Mouse (Mus musculus): ENCODE data around the gene Rph3al. TPM values are rescaled to one million over a fixed set of nuclear protein-coding genes. Genes with fewer than 3 reads are reported as not detected.

The Rph3al gene
- total RNA-seq, 1 experiment = 0.71 TPM

DNA sequence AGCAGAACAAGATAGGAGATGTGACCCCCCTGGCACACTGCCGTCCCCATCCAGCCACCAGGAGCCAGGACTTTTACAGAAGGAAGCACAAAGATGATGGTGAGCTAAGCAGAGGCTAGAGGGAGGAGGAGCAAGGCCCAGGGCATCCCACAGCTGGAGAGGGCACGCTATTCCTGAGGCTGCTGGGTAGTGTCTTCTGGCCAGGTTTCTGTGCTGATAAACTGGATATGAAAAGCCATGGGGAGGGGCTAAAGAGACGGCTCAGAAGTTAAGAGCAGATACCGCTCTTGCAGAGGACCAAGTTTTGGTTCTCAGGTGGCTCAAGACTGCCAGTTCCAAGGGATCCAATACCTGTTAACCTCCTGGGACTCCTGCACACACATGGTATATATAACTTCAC, 76.6 kb downstream of the Rph3al start:
- in situ Hi-C loops (cut with MboI; ENCODE audit: low sequenced_read_pairs in 2 of 2, unreplicated experiment in 2 of 2) = no loop called here
- peaks cover 0 to 5% of the 10 kb centered on the region in 2 experiments; a peak in 1 of 4 replicates for H3K4me1 ChIP-seq (ENCODE audit: control insufficient read depth in 2 of 2, insufficient read depth in 2 of 2, low read length in 2 of 2, poor library complexity in 1 of 2)
- TF ChIP-seq ZC3H11A (IDR thresholded peaks at IDR 0.05; ENCODE audit: borderline replicate concordance, low read depth, low read length) = no peak
- TF ChIP-seq HCFC1 (IDR thresholded peaks at IDR 0.05; ENCODE audit: borderline replicate concordance, insufficient read depth, low read length) = no peak
- TF ChIP-seq CHD2 (IDR thresholded peaks at IDR 0.05; ENCODE audit: low read depth, low read length) = no peak
- TF ChIP-seq MAFK (IDR thresholded peaks at IDR 0.05; ENCODE audit: insufficient read depth, low read depth, low read length) = no peak
- TF ChIP-seq ZNF384 (IDR thresholded peaks at IDR 0.05; ENCODE audit: low read depth, low read length) = no peak
- H3K9me3 ChIP-seq (ENCODE audit: control insufficient read depth, insufficient read depth, low read depth, low read length) = no peaks in the 10 kb centered on the region
- H3K9ac ChIP-seq (ENCODE audit: insufficient read depth, low read depth, low read length, poor library complexity, severe bottlenecking) = no peak overlapping the region
- DNase-seq (ENCODE audit: low read depth, low spot score) = no peak
- no peak overlapping the region for H3K4me3 ChIP-seq (ENCODE audit: insufficient read depth in 1 of 2, low read depth in 1 of 2, low read length in 2 of 2, poor library complexity in 1 of 2, severe bottlenecking in 1 of 2)
- no peak overlapping the region for H3K27ac ChIP-seq (ENCODE audit: insufficient read depth, low read depth, low read length, poor library complexity, severe bottlenecking)
- H3K36me3 ChIP-seq (ENCODE audit: control insufficient read depth, insufficient read depth, low read length, poor library complexity, severe bottlenecking) = no peaks in the 10 kb centered on the region

- Histone ChIP-seq H3K9me3 (ENCODE audit: control insufficient read depth, insufficient read depth, low read depth, low read length) (no peaks in the 10 kb centered on the region), H3K9ac (ENCODE audit: insufficient read depth, low read depth, low read length, poor library complexity, severe bottlenecking) (no peak overlapping the region), H3K4me1 (ENCODE audit: control insufficient read depth in 2 of 2, insufficient read depth in 2 of 2, low read length in 2 of 2, poor library complexity in 1 of 2) (peaks cover 0 to 5% of the 10 kb centered on the region in 2 experiments; a peak in 1 of 4 replicates), H3K36me3 (ENCODE audit: control insufficient read depth, insufficient read depth, low read length, poor library complexity, severe bottlenecking) (no peaks in the 10 kb centered on the region), H3K4me3 (ENCODE audit: insufficient read depth in 1 of 2, low read depth in 1 of 2, low read length in 2 of 2, poor library complexity in 1 of 2, severe bottlenecking in 1 of 2) (no peak overlapping the region), H3K27ac (ENCODE audit: insufficient read depth, low read depth, low read length, poor library complexity, severe bottlenecking) (no peak overlapping the region)
- TF ChIP-seq ZNF384 (IDR thresholded peaks at IDR 0.05; ENCODE audit: low read depth, low read length) (no peak), HCFC1 (IDR thresholded peaks at IDR 0.05; ENCODE audit: borderline replicate concordance, insufficient read depth, low read length) (no peak), CHD2 (IDR thresholded peaks at IDR 0.05; ENCODE audit: low read depth, low read length) (no peak), ZC3H11A (IDR thresholded peaks at IDR 0.05; ENCODE audit: borderline replicate concordance, low read depth, low read length) (no peak), MAFK (IDR thresholded peaks at IDR 0.05; ENCODE audit: insufficient read depth, low read depth, low read length) (no peak)
- in situ Hi-C loops (cut with MboI; ENCODE audit: low sequenced_read_pairs in 2 of 2, unreplicated experiment in 2 of 2) = no loop called here
- no peak for DNase-seq (ENCODE audit: low read depth, low spot score)
These were observed 77.0 kb downstream of the Rph3al start for GRCm38 (mm10) chr11:75861213-75861612.

GRCm38 (mm10) chr11:75859460-75859859, 78.8 kb downstream of the Rph3al start:
- H3K27ac ChIP-seq (ENCODE audit: insufficient read depth, low read depth, low read length, poor library complexity, severe bottlenecking) = no peak overlapping the region
- DNase-seq (ENCODE audit: low read depth, low spot score) = no peak
- H3K9ac ChIP-seq (ENCODE audit: insufficient read depth, low read depth, low read length, poor library complexity, severe bottlenecking) = no peak overlapping the region
- H3K36me3 ChIP-seq (ENCODE audit: control insufficient read depth, insufficient read depth, low read length, poor library complexity, severe bottlenecking) = no peaks in the 10 kb centered on the region
- no peak overlapping the region for H3K4me3 ChIP-seq (ENCODE audit: insufficient read depth in 1 of 2, low read depth in 1 of 2, low read length in 2 of 2, poor library complexity in 1 of 2, severe bottlenecking in 1 of 2)
- TF ChIP-seq MAFK (IDR thresholded peaks at IDR 0.05; ENCODE audit: insufficient read depth, low read depth, low read length) (no peak), HCFC1 (IDR thresholded peaks at IDR 0.05; ENCODE audit: borderline replicate concordance, insufficient read depth, low read length) (no peak), CHD2 (IDR thresholded peaks at IDR 0.05; ENCODE audit: low read depth, low read length) (no peak), ZC3H11A (IDR thresholded peaks at IDR 0.05; ENCODE audit: borderline replicate concordance, low read depth, low read length) (no peak), ZNF384 (IDR thresholded peaks at IDR 0.05; ENCODE audit: low read depth, low read length) (no peak)
- in situ Hi-C loops (cut with MboI; ENCODE audit: low sequenced_read_pairs in 2 of 2, unreplicated experiment in 2 of 2) = no loop called here
- H3K4me1 ChIP-seq (ENCODE audit: control insufficient read depth in 2 of 2, insufficient read depth in 2 of 2, low read length in 2 of 2, poor library complexity in 1 of 2) = peaks cover 0 to 1% of the 10 kb centered on the region in 2 experiments; a peak in 1 of 4 replicates
- no peaks in the 10 kb centered on the region for H3K9me3 ChIP-seq (ENCODE audit: control insufficient read depth, insufficient read depth, low read depth, low read length)

GRCm38 (mm10) chr11:75858975-75859374, 79.3 kb downstream of the Rph3al start:
- H3K9ac ChIP-seq (ENCODE audit: insufficient read depth, low read depth, low read length, poor library complexity, severe bottlenecking) = no peak overlapping the region
- no peak overlapping the region for H3K27ac ChIP-seq (ENCODE audit: insufficient read depth, low read depth, low read length, poor library complexity, severe bottlenecking)
- in situ Hi-C loops (cut with MboI; ENCODE audit: low sequenced_read_pairs in 2 of 2, unreplicated experiment in 2 of 2) = no loop called here
- no peaks in the 10 kb centered on the region for H3K36me3 ChIP-seq (ENCODE audit: control insufficient read depth, insufficient read depth, low read length, poor library complexity, severe bottlenecking)
- no peak for TF ChIP-seq CHD2 (IDR thresholded peaks at IDR 0.05; ENCODE audit: low read depth, low read length)
- no peak for TF ChIP-seq ZNF384 (IDR thresholded peaks at IDR 0.05; ENCODE audit: low read depth, low read length)
- TF ChIP-seq ZC3H11A (IDR thresholded peaks at IDR 0.05; ENCODE audit: borderline replicate concordance, low read depth, low read length) = no peak
- TF ChIP-seq MAFK (IDR thresholded peaks at IDR 0.05; ENCODE audit: insufficient read depth, low read depth, low read length) = no peak
- no peak for TF ChIP-seq HCFC1 (IDR thresholded peaks at IDR 0.05; ENCODE audit: borderline replicate concordance, insufficient read depth, low read length)
- DNase-seq (ENCODE audit: low read depth, low spot score) = no peak
- H3K4me3 ChIP-seq (ENCODE audit: insufficient read depth in 1 of 2, low read depth in 1 of 2, low read length in 2 of 2, poor library complexity in 1 of 2, severe bottlenecking in 1 of 2) = no peak overlapping the region
- H3K4me1 ChIP-seq (ENCODE audit: control insufficient read depth in 2 of 2, insufficient read depth in 2 of 2, low read length in 2 of 2, poor library complexity in 1 of 2) = no peaks in the 10 kb centered on the region
- no peaks in the 10 kb centered on the region for H3K9me3 ChIP-seq (ENCODE audit: control insufficient read depth, insufficient read depth, low read depth, low read length)

DNA sequence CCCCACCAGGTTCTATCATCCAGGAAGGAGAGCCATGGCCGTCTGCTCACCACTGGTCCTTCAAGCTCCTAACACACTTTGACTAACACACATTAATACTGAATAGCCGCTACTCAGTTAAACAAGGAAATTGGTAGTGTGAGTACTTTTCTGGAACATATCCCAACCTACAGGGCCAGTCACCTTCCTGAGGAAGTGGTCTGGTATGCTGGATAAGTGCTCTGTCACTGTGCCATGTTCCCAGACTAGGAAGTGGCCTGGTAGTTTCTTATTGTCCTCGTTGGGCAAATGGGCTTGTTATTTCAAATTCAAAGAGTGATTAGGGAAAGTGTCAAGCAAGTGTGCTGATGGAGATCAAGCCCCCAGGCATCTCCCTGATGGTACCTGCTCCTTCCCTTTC, 80.4 kb downstream of the Rph3al start:
- Histone ChIP-seq H3K4me1 (ENCODE audit: control insufficient read depth in 2 of 2, insufficient read depth in 2 of 2, low read length in 2 of 2, poor library complexity in 1 of 2) (no peaks in the 10 kb centered on the region), H3K27ac (ENCODE audit: insufficient read depth, low read depth, low read length, poor library complexity, severe bottlenecking) (no peak overlapping the region), H3K9ac (ENCODE audit: insufficient read depth, low read depth, low read length, poor library complexity, severe bottlenecking) (no peak overlapping the region), H3K36me3 (ENCODE audit: control insufficient read depth, insufficient read depth, low read length, poor library complexity, severe bottlenecking) (no peaks in the 10 kb centered on the region), H3K4me3 (ENCODE audit: insufficient read depth in 1 of 2, low read depth in 1 of 2, low read length in 2 of 2, poor library complexity in 1 of 2, severe bottlenecking in 1 of 2) (no peak overlapping the region), H3K9me3 (ENCODE audit: control insufficient read depth, insufficient read depth, low read depth, low read length) (no peaks in the 10 kb centered on the region)
- TF ChIP-seq CHD2 (IDR thresholded peaks at IDR 0.05; ENCODE audit: low read depth, low read length) = no peak
- no peak for DNase-seq (ENCODE audit: low read depth, low spot score)
- in situ Hi-C loops (cut with MboI; ENCODE audit: low sequenced_read_pairs in 2 of 2, unreplicated experiment in 2 of 2) = no loop called here
